In genomic region chr9:47527290-47527689, GRCm38 (mm10) we compare ENCODE assay signal across 20 mouse cellular contexts.
"Had no signal": no experiment of that assay in that cellular context is flagged by ENCODE, and none has a peak within 500 bp of the region (broad histone marks: within the 10 kb centered on the region; RNA-seq: fewer than 3 reads in every experiment).

No protein-coding gene starts in this region.

- H3K27me3 ChIP-seq: limb, embryonic 13.5 days; neural tube, embryonic 13.5 days had no signal

- H3K9ac ChIP-seq: limb, embryonic 13.5 days; liver, embryonic 12.5 days; liver, embryonic 15.5 days; lung, embryonic 15.5 days; neural tube, embryonic 13.5 days; stomach, embryonic 15.5 days had no signal

- H3K4me3 ChIP-seq: layer of hippocampus, adult 2 months; limb, embryonic 10.5 days; limb, embryonic 13.5 days; liver, embryonic 12.5 days; liver, embryonic 15.5 days; lung, embryonic 15.5 days; megakaryocyte, embryonic 14.5 days; midbrain, embryonic 10.5 days; neural tube, embryonic 13.5 days; stomach, embryonic 15.5 days had no signal

- H3K36me3 ChIP-seq: limb, embryonic 10.5 days; limb, embryonic 13.5 days; liver, embryonic 12.5 days; liver, embryonic 15.5 days; lung, embryonic 15.5 days; midbrain, embryonic 10.5 days; neural tube, embryonic 13.5 days; stomach, embryonic 15.5 days had no signal

- DNase-seq: kidney, adult 2 months; kidney, postnatal 25 days; liver; lung, adult 18-20 months; lung, postnatal 10 days; lung, postnatal 36 days; midbrain, embryonic 14.5 days; spleen, adult 18-20 months; thymus, postnatal 36 days had no signal

- ATAC-seq: liver, embryonic 12.5 days had no signal

- H3K27ac ChIP-seq: kidney, postnatal 0 days; layer of hippocampus, adult 2 months; limb, embryonic 10.5 days; limb, embryonic 13.5 days; liver, embryonic 12.5 days; liver, embryonic 15.5 days; lung, embryonic 15.5 days; midbrain, embryonic 10.5 days; neural tube, embryonic 13.5 days; stomach, embryonic 15.5 days had no signal

- H3K9me3 ChIP-seq: limb, embryonic 10.5 days; limb, embryonic 13.5 days; liver, embryonic 12.5 days; liver, embryonic 15.5 days; lung, embryonic 15.5 days; midbrain, embryonic 10.5 days; neural tube, embryonic 13.5 days; stomach, embryonic 15.5 days had no signal

- H3K4me2 ChIP-seq: limb, embryonic 13.5 days; liver, embryonic 12.5 days; liver, embryonic 15.5 days; lung, embryonic 15.5 days; neural tube, embryonic 13.5 days; stomach, embryonic 15.5 days had no signal
